Mouse (Mus musculus): ENCODE measurements around the gene Lsamp.

DNA sequence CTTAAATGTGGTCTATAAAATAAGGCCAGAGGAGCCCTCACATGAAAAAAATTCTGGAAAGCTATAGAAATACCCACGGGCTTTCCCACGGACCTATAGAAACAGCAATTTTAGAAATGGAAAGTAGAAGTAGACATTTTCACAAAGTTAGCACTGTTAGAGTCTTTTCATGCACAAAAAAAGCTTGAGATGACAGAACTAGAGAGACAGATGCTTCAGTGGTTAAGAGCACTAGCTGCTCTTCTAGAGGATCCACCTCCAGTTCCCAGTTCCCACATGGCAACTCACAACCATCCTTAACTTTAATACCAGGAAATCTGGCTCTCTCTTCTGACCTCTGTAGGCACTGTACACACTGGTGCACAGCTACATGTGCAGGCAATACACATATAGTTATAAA lies 2049.3 kb downstream of the Lsamp start:
- TF ChIP-seq CTCF (IDR thresholded peaks at IDR 0.05; ENCODE audit: extremely low read depth, insufficient read depth, insufficient read length, insufficient replicate concordance) (no peak), POLR2A (IDR thresholded peaks at IDR 0.05; ENCODE audit: low read depth, low read length) (no peak)
